Mouse (Mus musculus): ENCODE results near the gene Bcas1.
A peak's percentile ranks its signal among the peaks of the same experiment; 100 is the strongest.

The Bcas1 gene

DNA sequence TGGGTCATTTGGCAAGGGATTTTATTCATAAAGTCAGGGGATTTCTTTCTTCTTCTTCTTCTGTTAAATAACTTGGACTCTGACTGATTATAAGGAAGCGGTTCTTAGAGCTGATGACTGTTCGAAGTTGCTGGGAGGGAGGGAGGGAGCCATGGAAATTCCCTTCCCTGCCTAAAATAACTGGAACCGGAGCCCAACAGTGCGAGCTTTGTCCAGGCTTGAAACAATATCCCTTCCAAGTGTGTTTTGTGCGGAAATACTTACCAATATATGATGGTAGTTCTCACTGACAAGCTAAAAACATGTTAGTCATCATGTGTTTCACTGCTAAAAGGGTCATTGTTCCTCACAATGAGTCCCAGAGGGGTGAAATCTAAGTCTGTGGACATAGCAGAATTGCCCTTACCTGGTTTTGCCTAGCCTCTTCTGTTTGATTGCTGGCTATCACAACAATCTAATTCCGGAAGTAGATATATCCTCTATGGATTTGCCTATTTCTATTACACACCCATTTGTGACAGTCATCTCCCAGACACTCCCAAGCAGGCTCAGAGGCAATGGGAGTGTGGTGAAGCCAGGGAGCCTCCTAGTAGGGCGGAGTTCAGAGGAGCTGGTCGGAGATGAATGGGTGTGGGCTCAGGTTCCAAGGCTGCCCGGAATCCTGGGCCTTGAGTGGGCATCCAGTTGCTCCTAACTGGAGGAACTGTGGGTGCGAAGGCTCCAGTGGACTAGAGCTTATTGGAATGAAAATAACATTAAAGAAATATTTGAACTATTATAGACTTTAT is 119.4 kb downstream of the Bcas1 start:
- no peak for DNase-seq

DNA sequence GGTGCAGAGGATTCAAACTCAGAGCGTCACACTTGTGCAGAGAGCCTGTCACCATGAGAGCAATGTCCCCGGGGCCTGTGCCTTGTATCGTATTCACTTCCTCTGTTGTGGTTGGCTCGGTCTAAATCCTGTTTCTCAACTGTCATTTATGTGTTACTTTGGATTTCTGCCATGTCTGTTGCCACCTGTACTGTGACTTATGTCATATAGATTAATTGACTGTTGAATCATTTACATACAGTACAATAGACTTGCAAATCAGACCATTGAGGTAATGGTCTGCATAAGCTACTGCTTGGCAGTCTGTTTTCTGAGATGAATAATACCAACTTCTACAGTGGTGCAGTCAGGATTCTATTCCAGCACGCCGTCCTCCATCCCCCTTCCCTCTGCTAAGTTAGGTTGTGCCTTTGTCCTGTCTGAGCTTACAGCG is 120.0 kb downstream of the Bcas1 start:
- no peak for DNase-seq

DNA sequence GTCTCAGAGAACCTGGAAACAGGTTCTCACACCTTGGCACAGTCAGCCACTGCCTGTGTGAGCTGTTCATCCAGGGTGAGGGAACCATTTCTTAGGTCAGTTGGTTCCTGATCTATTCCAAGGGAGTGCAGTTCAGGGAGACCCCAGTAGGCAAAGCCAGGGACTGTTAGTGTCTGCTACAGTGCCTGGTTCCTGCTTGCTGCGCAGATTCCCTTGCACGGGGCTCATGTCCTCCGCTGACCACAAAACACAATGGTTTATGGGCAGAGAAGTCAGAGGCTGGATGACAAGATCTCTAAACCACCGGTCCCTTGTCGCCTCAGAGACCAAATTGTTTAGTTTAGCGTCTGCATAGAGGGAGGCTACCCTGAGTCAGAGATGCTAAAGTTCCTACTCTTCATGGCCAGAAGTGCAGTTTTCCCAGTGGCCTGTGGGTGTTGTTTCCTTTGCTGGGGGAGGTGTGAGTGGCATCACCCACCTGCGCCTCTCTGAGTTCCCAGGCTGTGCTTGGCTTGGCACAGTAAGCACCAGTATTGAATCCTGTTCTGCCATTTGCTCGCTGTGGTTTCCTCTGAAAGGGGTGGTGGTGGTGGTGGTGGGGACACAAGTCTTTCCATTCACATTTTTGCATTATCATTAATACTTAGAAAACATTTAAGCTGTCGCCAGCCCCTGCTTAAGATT is 120.9 kb downstream of the Bcas1 start:
- no peak for DNase-seq

DNA sequence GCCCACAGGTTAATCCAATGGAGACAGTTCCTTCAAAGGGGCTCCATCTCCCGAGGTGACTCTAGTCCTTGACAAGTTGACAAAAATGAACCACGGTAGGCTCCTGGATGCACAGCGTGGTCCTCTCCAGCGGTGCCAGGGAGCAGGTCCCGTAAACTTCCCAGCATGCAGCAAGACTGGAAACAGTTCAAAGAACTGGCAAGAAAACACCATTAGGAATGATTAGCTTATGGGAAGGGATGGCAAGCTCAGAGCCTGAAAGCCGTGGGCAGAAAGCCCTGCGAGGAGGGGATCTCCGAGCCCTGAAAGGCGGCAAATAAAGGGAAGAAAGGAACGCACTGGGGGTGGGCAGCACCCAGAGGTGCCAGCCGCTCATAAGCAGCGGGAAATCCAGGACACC is 122.9 kb downstream of the Bcas1 start:
- DNase-seq = no peak

DNA sequence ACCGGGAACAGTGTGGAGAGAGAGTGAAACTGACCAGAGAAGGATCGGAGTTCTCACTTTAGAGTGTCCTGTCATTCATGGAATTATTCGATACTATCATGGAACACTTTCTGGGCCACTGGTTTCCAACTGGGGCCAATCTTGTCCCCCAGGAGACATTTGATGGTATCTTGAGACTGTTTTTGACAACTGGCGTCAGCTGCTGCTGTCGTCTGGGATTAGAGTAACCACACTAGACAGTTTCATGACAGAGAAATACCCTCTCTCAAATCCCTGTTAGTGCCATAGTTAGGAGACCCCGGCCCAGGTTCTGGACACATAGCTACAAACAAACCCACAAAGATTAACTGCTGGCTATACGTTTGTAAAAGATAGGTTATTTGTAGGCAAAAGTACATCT is 124.0 kb downstream of the Bcas1 start:
- no peak for DNase-seq

DNA sequence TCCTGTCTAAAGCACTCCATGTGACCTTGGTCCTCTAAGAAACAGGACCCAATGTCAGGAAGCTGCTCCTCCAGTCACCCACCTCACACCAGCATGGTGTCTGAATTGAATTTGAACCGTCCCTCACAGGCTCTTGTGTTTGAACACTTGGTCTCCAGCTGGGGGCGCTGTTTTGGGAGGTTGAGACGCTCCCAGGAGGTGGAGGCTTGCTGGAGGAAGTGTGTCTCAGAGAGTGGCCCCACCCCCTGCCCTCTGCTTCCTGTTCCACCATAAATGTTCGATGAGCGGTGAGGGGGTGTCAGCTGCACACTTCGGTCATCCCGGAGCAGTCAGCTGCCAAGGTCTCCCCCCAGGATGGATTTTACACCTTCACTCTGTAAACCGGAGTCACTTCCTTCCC is 124.8 kb downstream of the Bcas1 start:
- DNase-seq = peak; percentile 17 to 31

Measured in spleen, adult 18-20 months (tissue).